Mouse (Mus musculus): Measurements from ENCODE around the gene D630045J12Rik. TPM values are rescaled to one million over a fixed set of nuclear protein-coding genes. Genes with fewer than 3 reads are reported as not detected.

D630045J12Rik gene
- 7.4 and 8.1 TPM in 2 replicates for polyA plus RNA-seq (2016; fragmentation: Nextera tagmentation; extraction: Ambion mirVana)

DNA sequence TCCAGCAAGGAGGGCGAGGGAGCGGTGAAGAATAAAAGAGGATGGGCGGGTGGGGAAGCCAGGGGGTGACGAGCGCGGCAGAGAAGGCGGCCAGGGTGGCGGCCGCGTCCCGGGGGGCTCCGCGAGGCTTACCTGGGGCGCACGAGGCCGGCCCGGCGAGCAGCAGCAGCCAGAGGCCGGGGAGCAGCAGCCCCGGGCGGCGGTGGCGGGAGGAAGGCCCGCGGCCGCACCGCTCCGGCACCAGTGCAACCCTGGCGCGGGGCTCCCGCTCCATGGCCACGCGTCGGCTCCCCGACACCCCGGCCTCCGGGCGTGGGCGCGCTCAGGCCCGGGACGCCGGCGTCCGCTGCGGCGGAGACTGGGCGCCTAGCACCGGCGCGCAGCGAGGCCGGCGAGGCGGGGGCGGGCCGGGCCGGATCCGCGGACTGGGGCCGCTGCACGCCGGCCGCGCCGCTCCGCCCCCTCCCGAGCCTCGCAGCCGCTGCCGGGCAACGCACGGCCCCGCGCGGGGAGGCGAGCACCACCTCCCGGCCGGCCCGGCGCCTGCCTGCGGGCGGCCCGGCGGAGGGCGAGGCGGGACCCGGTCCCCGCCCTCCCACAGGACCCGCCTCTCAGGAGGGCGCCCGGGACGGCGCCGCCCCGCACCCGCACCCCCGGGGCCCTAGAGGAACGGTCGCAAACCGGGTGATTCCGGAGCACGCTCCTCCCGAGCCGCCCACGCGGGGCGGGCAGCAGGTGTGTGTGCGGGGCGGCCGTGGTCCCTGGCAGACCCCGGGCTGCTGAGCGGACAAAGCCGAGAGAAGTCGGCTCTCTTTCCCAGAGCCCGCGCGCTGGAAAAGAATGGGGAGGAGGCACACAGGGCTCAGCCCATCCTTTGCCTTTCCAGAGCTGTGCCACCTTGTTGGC lies at the start of gene D630045J12Rik:
D630045J12Rik (minus strand) TSS at position 274 of the 906 bp plus-strand sequence.
- Histone ChIP-seq H3K4me3 (peak within 1 kb of the TSS; percentile 97), H3K9me3 (no peaks in the 10 kb centered on the region), H3K27ac (replicated peaks) (peak within 1 kb of the TSS; percentile 97), H3K27me3 (replicated peaks; ENCODE audit: low read depth, poor library complexity, severe bottlenecking) (peaks cover 14% of the 10 kb centered on the region; the same call in 1 of the 2 replicates), H3K36me3 (replicated peaks) (no peaks in the 10 kb centered on the region), H3K4me1 (peaks cover 42% of the 10 kb centered on the region)
- peak; percentile 84 for DNase-seq (ENCODE audit: low spot score)
- under 1% methylated on average over 118 of the region's 118 CpGs for WGBS

GRCm38 (mm10) chr6:38298761-38299401 lies 45.1 kb upstream of the D630045J12Rik start, which contains the start of gene Zc3hav1l:
Gene Zc3hav1l, minus strand, starts transcription at chr6:38299259.
- Histone ChIP-seq H3K4me3 (peak within 1 kb of the TSS; percentile 82), H3K27me3 (replicated peaks; ENCODE audit: low read depth, poor library complexity, severe bottlenecking) (no peaks in the 10 kb centered on the region), H3K9me3 (0 out of 2 replicates have a peak, but pooled peaks cover 3% of the 10 kb centered on the region), H3K4me1 (peaks cover 23% of the 10 kb centered on the region), H3K36me3 (replicated peaks) (peaks cover 39% of the 10 kb centered on the region), H3K27ac (replicated peaks) (peak within 1 kb of the TSS; percentile 99)
- DNase-seq (ENCODE audit: low spot score) = peak; percentile 92
- WGBS = under 1% methylated on average over 70 of the region's 70 CpGs

- H3K27ac ChIP-seq (replicated peaks) = peak overlapping the region; percentile 99
- peak; percentile 68 for DNase-seq (ENCODE audit: low spot score)
- no peaks in the 10 kb centered on the region for H3K27me3 ChIP-seq (replicated peaks; ENCODE audit: low read depth, poor library complexity, severe bottlenecking)
- H3K4me3 ChIP-seq = peak overlapping the region; percentile 82
- H3K9me3 ChIP-seq = 0 out of 2 replicates have a peak, but pooled peaks cover 3% of the 10 kb centered on the region
- peaks cover 43% of the 10 kb centered on the region for H3K36me3 ChIP-seq (replicated peaks)
- WGBS = 0% methylated on average over 10 of the region's 10 CpGs
- H3K4me1 ChIP-seq = peaks cover 23% of the 10 kb centered on the region
Observed at GRCm38 (mm10) chr6:38298246-38298635, 44.4 kb upstream of the D630045J12Rik start.

DNA sequence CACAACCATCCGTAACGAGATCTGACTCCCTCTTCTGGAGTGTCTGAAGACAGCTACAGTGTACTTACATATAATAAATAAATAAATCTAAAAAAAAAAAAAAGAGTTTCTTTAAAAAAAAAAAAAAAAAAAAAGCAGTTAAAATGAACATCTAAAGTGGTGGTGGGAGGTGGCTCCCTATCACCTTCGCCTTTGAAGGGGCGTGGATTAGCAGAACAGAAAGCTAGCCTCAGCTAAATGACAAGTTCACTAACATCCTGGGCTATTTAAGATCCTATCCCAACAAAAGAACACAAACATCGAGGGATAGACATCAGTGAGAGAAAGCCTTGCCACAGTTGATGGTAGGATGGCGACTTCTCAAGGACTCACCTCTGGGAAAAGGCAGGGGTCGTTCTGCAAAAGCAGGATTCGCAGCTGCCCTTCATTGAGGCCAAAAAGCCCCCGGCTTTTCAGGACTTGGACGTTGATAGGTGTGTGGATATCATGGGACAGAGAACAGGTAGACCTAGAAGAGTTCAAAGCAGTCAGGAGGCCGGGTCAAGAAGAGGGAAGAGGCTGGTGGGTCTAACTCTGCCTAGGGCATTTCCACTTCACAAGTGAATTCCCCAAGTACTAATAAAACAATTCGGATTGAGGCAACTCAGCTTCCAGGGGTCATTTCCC lies 43.9 kb upstream of the D630045J12Rik start:
- Histone ChIP-seq H3K4me3 (peak overlapping the region; percentile 82), H3K4me1 (peaks cover 23% of the 10 kb centered on the region), H3K27ac (replicated peaks) (peak overlapping the region; percentile 99), H3K36me3 (replicated peaks) (peaks cover 45% of the 10 kb centered on the region), H3K9me3 (no peaks in the 10 kb centered on the region), H3K27me3 (replicated peaks; ENCODE audit: low read depth, poor library complexity, severe bottlenecking) (no peaks in the 10 kb centered on the region)
- DNase-seq (ENCODE audit: low spot score) = peak; percentile 54
- WGBS = 42% methylated on average over 12 of the region's 12 CpGs

GRCm38 (mm10) chr6:38293708-38294107 lies 39.9 kb upstream of the D630045J12Rik start:
- no peak for DNase-seq (ENCODE audit: low spot score)
- Histone ChIP-seq H3K4me3 (no peak overlapping the region), H3K4me1 (peaks cover 15% of the 10 kb centered on the region), H3K27me3 (replicated peaks; ENCODE audit: low read depth, poor library complexity, severe bottlenecking) (no peaks in the 10 kb centered on the region), H3K27ac (replicated peaks) (no peak overlapping the region), H3K36me3 (replicated peaks) (peaks cover 85% of the 10 kb centered on the region), H3K9me3 (no peaks in the 10 kb centered on the region)
- WGBS = 59% methylated on average over 3 of the region's 3 CpGs

DNA sequence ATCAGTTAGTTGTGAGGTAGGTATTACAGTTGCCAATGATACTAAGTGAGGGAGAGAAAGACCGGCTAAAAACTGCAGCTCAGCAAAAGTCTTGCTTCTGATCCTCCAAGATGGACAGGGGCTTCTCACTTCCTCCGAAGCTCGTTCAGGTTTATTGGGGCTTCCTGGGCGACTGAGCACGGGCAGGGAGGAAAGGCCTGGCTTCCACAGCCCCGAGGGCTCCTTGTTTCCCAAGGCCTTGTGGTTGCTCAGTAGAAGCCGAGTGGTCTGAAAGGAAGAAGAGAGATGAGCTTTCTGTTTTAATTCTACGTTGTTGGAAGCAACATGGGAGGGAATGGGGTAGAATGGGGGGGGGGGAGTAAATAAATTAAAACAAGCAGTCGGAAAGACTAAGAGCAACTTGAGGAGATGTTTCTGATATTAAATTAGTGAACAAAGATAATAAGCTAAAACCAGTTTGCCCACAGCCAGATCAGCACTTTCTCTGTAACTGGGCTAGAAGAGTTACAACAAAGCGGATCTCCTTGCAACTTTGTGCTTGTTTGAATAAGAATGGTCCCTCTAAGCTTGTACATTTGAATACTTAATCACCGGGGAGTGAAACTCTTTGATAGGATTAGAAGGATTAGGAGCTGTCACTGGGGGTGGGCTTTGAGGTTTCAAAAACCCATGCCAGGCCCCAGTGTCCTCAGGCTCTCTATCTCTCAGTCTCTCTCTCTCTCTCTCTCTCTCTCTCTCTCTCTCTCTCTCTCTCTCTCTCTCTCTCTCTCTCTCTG lies 39.2 kb upstream of the D630045J12Rik start:
- H3K4me1 ChIP-seq = peaks cover 9% of the 10 kb centered on the region
- H3K27me3 ChIP-seq (replicated peaks; ENCODE audit: low read depth, poor library complexity, severe bottlenecking) = no peaks in the 10 kb centered on the region
- no peaks in the 10 kb centered on the region for H3K9me3 ChIP-seq
- H3K36me3 ChIP-seq (replicated peaks) = peaks cover 91% of the 10 kb centered on the region
- no peak overlapping the region for H3K27ac ChIP-seq (replicated peaks)
- no peak for DNase-seq (ENCODE audit: low spot score)
- H3K4me3 ChIP-seq = no peak overlapping the region
- 41% methylated on average over 11 of the region's 11 CpGs for WGBS

GRCm38 (mm10) chr6:38284422-38284821 lies 30.6 kb upstream of the D630045J12Rik start:
- no peak for DNase-seq (ENCODE audit: low spot score)
- Histone ChIP-seq H3K4me1 (no peaks in the 10 kb centered on the region), H3K9me3 (peaks cover 24% of the 10 kb centered on the region), H3K36me3 (replicated peaks) (peaks cover 63% of the 10 kb centered on the region), H3K27me3 (replicated peaks; ENCODE audit: low read depth, poor library complexity, severe bottlenecking) (no peaks in the 10 kb centered on the region), H3K4me3 (no peak overlapping the region), H3K27ac (replicated peaks) (no peak overlapping the region)
- 97% methylated on average over 19 of the region's 19 CpGs for WGBS

DNA sequence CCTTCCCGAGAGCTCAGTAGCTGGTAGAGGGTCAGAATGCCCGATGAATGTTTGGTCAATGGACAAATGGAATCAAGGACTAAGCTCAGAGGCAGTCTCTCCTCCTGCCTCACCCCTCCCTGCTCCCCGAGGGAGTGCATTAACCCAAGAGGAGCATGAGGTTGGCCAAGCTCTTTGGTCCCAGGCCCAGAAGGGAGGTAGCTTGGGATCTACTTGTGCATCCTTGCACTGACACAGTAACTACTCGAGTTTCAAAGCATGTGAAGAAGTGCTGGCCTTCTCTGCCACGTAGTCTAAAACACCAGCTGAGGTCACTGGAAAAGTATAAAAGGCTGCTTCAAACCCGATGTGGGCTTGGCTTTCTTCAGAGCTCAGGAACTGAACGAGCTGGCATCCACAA lies 10.7 kb upstream of the D630045J12Rik start:
- no peaks in the 10 kb centered on the region for H3K27me3 ChIP-seq (replicated peaks; ENCODE audit: low read depth, poor library complexity, severe bottlenecking)
- no peak for DNase-seq (ENCODE audit: low spot score)
- no peak overlapping the region for H3K4me3 ChIP-seq
- H3K36me3 ChIP-seq (replicated peaks) = no peaks in the 10 kb centered on the region
- 79% methylated on average over 7 of the region's 7 CpGs for WGBS
- no peaks in the 10 kb centered on the region for H3K4me1 ChIP-seq
- no peaks in the 10 kb centered on the region for H3K9me3 ChIP-seq
- H3K27ac ChIP-seq (replicated peaks) = no peak overlapping the region

DNA sequence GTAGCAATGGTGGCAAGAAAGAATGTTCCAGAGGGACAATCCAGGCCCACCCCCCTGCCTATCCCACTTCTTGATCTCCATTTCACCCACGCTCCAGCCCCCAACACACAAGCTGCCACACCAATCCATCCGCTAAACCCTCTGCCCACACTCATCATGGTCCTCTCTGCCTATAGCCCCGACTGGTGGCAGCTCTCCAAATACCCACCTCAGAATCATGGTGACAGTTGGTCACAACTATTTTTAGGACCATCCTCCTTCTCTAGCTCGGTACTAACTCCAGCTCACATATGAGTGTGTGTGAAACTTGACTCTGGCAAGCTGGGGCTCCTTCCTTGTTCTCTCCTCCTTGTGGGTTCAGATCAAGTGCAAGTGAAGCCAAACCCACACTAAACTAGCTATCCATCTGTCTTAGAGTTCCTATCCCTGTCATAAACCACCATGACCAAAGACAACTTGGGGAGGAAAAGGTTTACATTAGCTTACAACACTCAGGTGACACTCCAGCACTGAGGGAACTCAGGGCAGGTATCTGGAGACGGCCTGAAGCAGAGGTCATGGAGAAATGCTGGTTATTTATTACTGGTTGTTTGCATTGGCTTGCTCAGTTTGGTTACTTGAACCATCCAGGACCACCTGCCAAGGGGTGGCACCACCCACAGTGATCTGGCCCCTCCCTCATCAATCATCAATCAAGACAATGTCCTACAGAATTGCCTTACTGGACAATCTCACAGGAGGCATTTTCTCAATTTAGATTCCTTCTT lies 9.8 kb upstream of the D630045J12Rik start:
- WGBS = 84% methylated on average over 5 of the region's 5 CpGs
- H3K27me3 ChIP-seq (replicated peaks; ENCODE audit: low read depth, poor library complexity, severe bottlenecking) = no peaks in the 10 kb centered on the region
- H3K4me3 ChIP-seq = no peak overlapping the region
- no peaks in the 10 kb centered on the region for H3K36me3 ChIP-seq (replicated peaks)
- DNase-seq (ENCODE audit: low spot score) = no peak
- H3K9me3 ChIP-seq = no peaks in the 10 kb centered on the region
- H3K4me1 ChIP-seq = no peaks in the 10 kb centered on the region
- H3K27ac ChIP-seq (replicated peaks) = no peak overlapping the region

GRCm38 (mm10) chr6:38261877-38262276 lies 8.1 kb upstream of the D630045J12Rik start:
- WGBS = 73% methylated on average over 4 of the region's 4 CpGs
- Histone ChIP-seq H3K9me3 (no peaks in the 10 kb centered on the region), H3K27ac (replicated peaks) (no peak overlapping the region), H3K4me1 (no peaks in the 10 kb centered on the region), H3K4me3 (no peak overlapping the region), H3K27me3 (replicated peaks; ENCODE audit: low read depth, poor library complexity, severe bottlenecking) (no peaks in the 10 kb centered on the region), H3K36me3 (replicated peaks) (no peaks in the 10 kb centered on the region)
- DNase-seq (ENCODE audit: low spot score) = no peak

DNA sequence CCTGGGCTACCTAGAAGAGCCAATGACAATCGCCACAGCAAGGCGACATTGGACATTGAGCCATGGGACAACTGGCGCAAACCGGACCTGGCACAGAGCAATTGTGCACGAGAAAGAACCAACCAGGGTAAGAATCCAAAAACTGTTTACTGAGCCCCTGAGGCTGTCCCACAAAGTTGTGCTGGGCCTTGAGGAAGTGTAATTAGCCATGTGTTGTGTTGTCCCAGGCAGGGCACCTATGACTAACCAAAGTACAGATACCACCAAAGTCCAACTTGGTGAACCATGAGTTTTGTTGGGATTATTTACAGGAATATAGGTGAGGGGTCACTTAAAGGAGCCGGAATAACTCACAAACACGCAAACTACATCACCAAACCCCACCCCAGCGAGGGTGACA lies 3.7 kb upstream of the D630045J12Rik start:
- WGBS = 94% methylated on average over 8 of the region's 8 CpGs
- no peaks in the 10 kb centered on the region for H3K9me3 ChIP-seq
- no peak overlapping the region for H3K4me3 ChIP-seq
- peaks cover 14% of the 10 kb centered on the region for H3K4me1 ChIP-seq
- peaks cover 14% of the 10 kb centered on the region; the same call in 1 of the 2 replicates for H3K27me3 ChIP-seq (replicated peaks; ENCODE audit: low read depth, poor library complexity, severe bottlenecking)
- H3K27ac ChIP-seq (replicated peaks) = no peak overlapping the region
- H3K36me3 ChIP-seq (replicated peaks) = no peaks in the 10 kb centered on the region
- no peak for DNase-seq (ENCODE audit: low spot score)
